Mouse (Mus musculus): ENCODE data around the gene Uqcrfs1. TPM values are rescaled to one million over a fixed set of nuclear protein-coding genes. Genes with fewer than 3 reads are reported as not detected.

The Uqcrfs1 gene
- total RNA-seq (2023), result 94.2 to 102 TPM (median 95.4 TPM) in 4 replicates

DNA sequence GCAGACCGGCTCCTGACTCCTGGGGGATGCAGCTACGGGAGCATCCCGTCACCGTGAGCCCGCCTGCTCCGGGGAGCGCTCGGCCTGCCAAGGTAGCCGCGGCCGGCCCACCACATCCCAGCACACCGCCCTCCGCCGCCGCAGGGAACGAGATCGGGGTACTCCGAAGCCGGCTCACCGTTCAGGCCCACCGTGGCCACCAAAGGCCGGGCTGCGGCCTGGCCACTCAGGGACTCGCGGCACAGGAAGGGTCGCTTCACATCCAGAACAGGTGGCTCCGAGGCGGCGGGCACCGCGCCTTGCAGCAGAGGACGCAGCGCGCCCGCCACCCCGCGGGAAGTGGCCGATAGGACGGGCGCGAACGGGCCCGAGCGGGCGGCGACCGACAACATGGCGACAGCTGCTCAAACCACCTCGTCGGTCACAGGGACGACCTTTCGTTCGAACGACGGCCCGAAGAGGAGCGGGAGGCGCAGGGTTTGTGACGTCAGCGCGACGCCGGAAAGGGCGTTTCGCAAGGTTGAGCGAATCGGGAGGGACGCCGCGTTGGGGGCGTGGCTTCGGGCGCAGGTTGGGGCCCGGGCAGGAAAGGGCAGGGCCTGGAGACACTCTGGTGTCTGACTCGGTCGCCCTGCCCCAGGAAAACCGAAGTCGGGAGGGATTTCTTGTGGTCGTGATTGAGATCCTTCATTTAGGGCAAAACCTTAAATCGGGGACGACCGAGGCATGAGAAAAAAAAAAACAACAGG lies at the start of gene Uqcrfs1:
Uqcrfs1 (minus strand) TSS at position 507 of the 749 bp plus-strand sequence.

Other genes with a start within 250 kb of the Uqcrfs1 start
- gene Agtr1a, start 208.9 kb downstream of the Uqcrfs1 start, total RNA-seq (2023), result not detected in 4 replicates
- gene Dusp22, start 114.6 kb upstream of the Uqcrfs1 start, total RNA-seq (2023), result 23.3 to 27.2 TPM (median 26.2 TPM) in 4 replicates
- gene Irf4, start 203.9 kb upstream of the Uqcrfs1 start, total RNA-seq (2023), result 555 to 629 TPM (median 589 TPM) in 4 replicates